Mouse (Mus musculus) midbrain, embryonic 15.5 days (tissue): ENCODE results near the gene Bahcc1. TPM values are rescaled to one million over a fixed set of nuclear protein-coding genes. Genes with fewer than 3 reads are reported as not detected.

Source experiments
- ATAC-seq: fragments of 200-750 bp; cut with Nextera tagmentation; replicated peaks from 2 replicates; pipeline ENCODE4 v1.8.0; 2017; ENCODE audit warnings: moderate TSS enrichment
- H3K27ac ChIP-seq: fragments of 300-500 bp; sonication (generic); 2 replicates; pipeline ENCODE4 v1.5.1; 2015; ENCODE audit warnings: mild to moderate bottlenecking, inconsistent platforms
- H3K27me3 ChIP-seq: fragments of 300-500 bp; sonication (generic); replicated peaks from 2 replicates; pipeline ENCODE4 v1.6.1; 2015; ENCODE audit warnings: inconsistent platforms
- H3K36me3 ChIP-seq: fragments of 300-500 bp; sonication (generic); replicated peaks from 2 replicates; pipeline ENCODE4 v1.6.1; 2015; ENCODE audit warnings: inconsistent platforms
- H3K4me1 ChIP-seq: fragments of 300-500 bp; sonication (generic); 2 replicates; pipeline ENCODE4 v1.6.1; 2015; ENCODE audit warnings: inconsistent platforms
- H3K4me2 ChIP-seq: fragments of 300-500 bp; sonication (generic); 2 replicates; pipeline ENCODE4 v1.6.1; 2015; ENCODE audit warnings: inconsistent platforms, mild to moderate bottlenecking, moderate library complexity
- H3K4me3 ChIP-seq: fragments of 300-500 bp; sonication (generic); 2 replicates; pipeline ENCODE4 v1.5.1; 2015; ENCODE audit warnings: mild to moderate bottlenecking, inconsistent platforms
- H3K9ac ChIP-seq: fragments of 300-500 bp; sonication (generic); 2 replicates; pipeline ENCODE4 v1.6.1; 2015; ENCODE audit warnings: mild to moderate bottlenecking, inconsistent platforms
- H3K9me3 ChIP-seq: fragments of 300-500 bp; sonication (generic); 2 replicates; pipeline ENCODE4 v1.6.1; 2016; ENCODE audit warnings: inconsistent platforms
- WGBS: fragments of 180-500 bp; shearing (Covaris S2); methylation state at CpG from one replicate; pipeline ENCODE4 v1.1.7; 2015; ENCODE audit warnings: mixed read lengths; 5-methylcytosine and 5-hydroxymethylcytosine counted together
- polyA plus RNA-seq: library from polyadenylated mRNA; unstranded; fragments of >200 nt; fragmentation: Nextera tagmentation; extraction: Ambion mirVana; gene quantifications from 2 replicates; pipeline ENCODE4 v1.2.1, GENCODE M21; 2015

The Bahcc1 gene
- polyA plus RNA-seq, 1 experiment from 2014 or later, result 16.2 TPM

- peak overlapping the region; percentile 92 for H3K4me3 ChIP-seq
- peak overlapping the region; percentile 99 for H3K27ac ChIP-seq
- H3K36me3 ChIP-seq, result no peaks in the 10 kb centered on the region
- ATAC-seq, result no peak
- peak overlapping the region; percentile 88 for H3K4me2 ChIP-seq
- WGBS, result 0% methylated on average over 38 of the region's 39 CpGs
- H3K9ac ChIP-seq, result peak overlapping the region; percentile 99
- H3K4me1 ChIP-seq, result peaks cover 26% of the 10 kb centered on the region
- no peaks in the 10 kb centered on the region for H3K27me3 ChIP-seq
- H3K9me3 ChIP-seq, result no peaks in the 10 kb centered on the region
Observed at GRCm38 (mm10) chr11:120234776-120235181, 2.0 kb downstream of the Bahcc1 start.

GRCm38 (mm10) chr11:120235385-120236113 is 2.8 kb downstream of the Bahcc1 start:
- 1% methylated on average over 40 of the region's 40 CpGs for WGBS
- no peaks in the 10 kb centered on the region for H3K27me3 ChIP-seq
- ATAC-seq, result no peak
- peak overlapping the region; percentile 88 for H3K4me2 ChIP-seq
- H3K36me3 ChIP-seq, result no peaks in the 10 kb centered on the region
- H3K9me3 ChIP-seq, result no peaks in the 10 kb centered on the region
- peaks cover 33% of the 10 kb centered on the region for H3K4me1 ChIP-seq
- H3K4me3 ChIP-seq, result peak overlapping the region; percentile 92
- peak overlapping the region; percentile 99 for H3K9ac ChIP-seq
- peak overlapping the region; percentile 99 for H3K27ac ChIP-seq

GRCm38 (mm10) chr11:120236114-120236437 is 3.3 kb downstream of the Bahcc1 start:
- Histone ChIP-seq H3K9me3 (no peaks in the 10 kb centered on the region), H3K4me2 (peak overlapping the region; percentile 88), H3K27ac (peak overlapping the region; percentile 99), H3K27me3 (no peaks in the 10 kb centered on the region), H3K4me3 (peak overlapping the region; percentile 92), H3K9ac (peak overlapping the region; percentile 99), H3K36me3 (no peaks in the 10 kb centered on the region), H3K4me1 (peaks cover 38% of the 10 kb centered on the region)
- no peak for ATAC-seq
- 0% methylated on average over 12 of the region's 13 CpGs for WGBS

GRCm38 (mm10) chr11:120236438-120237165 is 3.9 kb downstream of the Bahcc1 start:
- Histone ChIP-seq H3K36me3 (no peaks in the 10 kb centered on the region), H3K4me1 (peaks cover 43% of the 10 kb centered on the region), H3K4me3 (peak overlapping the region; percentile 92), H3K4me2 (peak overlapping the region; percentile 88), H3K9ac (peak overlapping the region; percentile 99), H3K27me3 (no peaks in the 10 kb centered on the region), H3K9me3 (no peaks in the 10 kb centered on the region), H3K27ac (peak overlapping the region; percentile 99)
- WGBS, result under 1% methylated on average over 86 of the region's 96 CpGs
- no peak for ATAC-seq

- no peaks in the 10 kb centered on the region for H3K9me3 ChIP-seq
- no peak for ATAC-seq
- under 1% methylated on average over 89 of the region's 89 CpGs for WGBS
- H3K4me3 ChIP-seq, result peak overlapping the region; percentile 92
- no peaks in the 10 kb centered on the region for H3K36me3 ChIP-seq
- peaks cover 43% of the 10 kb centered on the region for H3K4me1 ChIP-seq
- H3K4me2 ChIP-seq, result peak overlapping the region; percentile 88
- no peaks in the 10 kb centered on the region for H3K27me3 ChIP-seq
- H3K9ac ChIP-seq, result peak overlapping the region; percentile 99
- peak overlapping the region; percentile 99 for H3K27ac ChIP-seq
Observed at GRCm38 (mm10) chr11:120237166-120238131, 4.7 kb downstream of the Bahcc1 start.

- Histone ChIP-seq H3K4me3 (peak overlapping the region; percentile 92), H3K27me3 (no peaks in the 10 kb centered on the region), H3K4me2 (peak overlapping the region; percentile 88), H3K4me1 (peaks cover 51% of the 10 kb centered on the region), H3K36me3 (no peaks in the 10 kb centered on the region), H3K27ac (peak overlapping the region; percentile 82), H3K9ac (peak overlapping the region; percentile 99), H3K9me3 (no peaks in the 10 kb centered on the region)
- ATAC-seq, result no peak
- 1% methylated on average over 8 of the region's 8 CpGs for WGBS
Observed at GRCm38 (mm10) chr11:120238306-120238705, 5.6 kb downstream of the Bahcc1 start.

GRCm38 (mm10) chr11:120238751-120239359 is 6.1 kb downstream of the Bahcc1 start:
- 0% methylated on average over 8 of the region's 8 CpGs for WGBS
- Histone ChIP-seq H3K9me3 (no peaks in the 10 kb centered on the region), H3K27ac (peak overlapping the region; percentile 82), H3K9ac (peak overlapping the region; percentile 99), H3K4me1 (peaks cover 56% of the 10 kb centered on the region), H3K4me3 (peak overlapping the region; percentile 92), H3K27me3 (no peaks in the 10 kb centered on the region), H3K4me2 (peak overlapping the region; percentile 88), H3K36me3 (no peaks in the 10 kb centered on the region)
- ATAC-seq, result no peak

- no peaks in the 10 kb centered on the region for H3K27me3 ChIP-seq
- peak overlapping the region; percentile 92 for H3K4me3 ChIP-seq
- 6% methylated on average over 11 of the region's 11 CpGs for WGBS
- no peak for ATAC-seq
- H3K9me3 ChIP-seq, result no peaks in the 10 kb centered on the region
- no peaks in the 10 kb centered on the region for H3K36me3 ChIP-seq
- peaks cover 61% of the 10 kb centered on the region for H3K4me1 ChIP-seq
- H3K27ac ChIP-seq, result peak overlapping the region; percentile 82
- H3K9ac ChIP-seq, result peak overlapping the region; percentile 99
- H3K4me2 ChIP-seq, result peak overlapping the region; percentile 88
Observed at GRCm38 (mm10) chr11:120239581-120239991, 6.8 kb downstream of the Bahcc1 start.

- Histone ChIP-seq H3K27ac (peak overlapping the region; percentile 82), H3K27me3 (no peaks in the 10 kb centered on the region), H3K9ac (peak overlapping the region; percentile 99), H3K4me2 (peak overlapping the region; percentile 88), H3K4me1 (peaks cover 67% of the 10 kb centered on the region), H3K9me3 (no peaks in the 10 kb centered on the region), H3K4me3 (peak overlapping the region; percentile 92), H3K36me3 (no peaks in the 10 kb centered on the region)
- ATAC-seq, result 0 out of 2 replicates have a peak, but pooled peaks have one; percentile 29
- 0% methylated on average over 10 of the region's 10 CpGs for WGBS
Observed at GRCm38 (mm10) chr11:120240206-120240605, 7.5 kb downstream of the Bahcc1 start.

GRCm38 (mm10) chr11:120240941-120241890 is 8.5 kb downstream of the Bahcc1 start:
- H3K4me2 ChIP-seq, result peak overlapping the region; percentile 88
- H3K27ac ChIP-seq, result peak overlapping the region; percentile 82
- WGBS, result 6% methylated on average over 29 of the region's 29 CpGs
- H3K4me1 ChIP-seq, result peaks cover 75% of the 10 kb centered on the region
- no peak for ATAC-seq
- peak overlapping the region; percentile 99 for H3K9ac ChIP-seq
- H3K9me3 ChIP-seq, result no peaks in the 10 kb centered on the region
- H3K4me3 ChIP-seq, result peak overlapping the region; percentile 92
- H3K36me3 ChIP-seq, result no peaks in the 10 kb centered on the region
- H3K27me3 ChIP-seq, result no peaks in the 10 kb centered on the region
